ENCODE assay signal across 20 mouse cellular contexts in genomic region chr3:89175544-89175943, GRCm38 (mm10). TPM values are rescaled to one million over a fixed set of nuclear protein-coding genes. Genes with fewer than 3 reads are reported as not detected.
DNase-seq lines count a peak whose midpoint lies in the region; ATAC-seq and TF ChIP-seq lines count a peak whose summit lies in the region.
"Had no signal": no experiment of that assay in that cellular context is flagged by ENCODE, and none has a peak within 500 bp of the region (broad histone marks: within the 10 kb centered on the region; RNA-seq: fewer than 3 reads in every experiment).

No protein-coding gene starts in this region.

- H3K4me2 ChIP-seq in heart, embryonic 12.5 days: no peak overlapping the region
- H3K4me2 ChIP-seq in hindbrain, embryonic 13.5 days: no peak overlapping the region
- no peak overlapping the region for H3K4me2 ChIP-seq in hindbrain, postnatal 0 days (ENCODE audit: low read depth, low read length)

- 86% methylated on average over 10 of the region's 10 CpGs for WGBS in heart, embryonic 12.5 days
- 92% methylated on average over 10 of the region's 10 CpGs for WGBS in hindbrain, embryonic 13.5 days
- 92% methylated on average over 10 of the region's 10 CpGs for WGBS in hindbrain, postnatal 0 days

- no peak for TF ChIP-seq CTCF in hindbrain, postnatal 0 days (IDR thresholded peaks at IDR 0.05; ENCODE audit: low read depth)

- H3K4me3 ChIP-seq in heart, embryonic 12.5 days: no peak overlapping the region
- H3K4me3 ChIP-seq in hindbrain, embryonic 13.5 days: no peak overlapping the region
- H3K4me3 ChIP-seq in hindbrain, postnatal 0 days (ENCODE audit: low read length): no peak overlapping the region

- no peak for ATAC-seq in heart, embryonic 12.5 days (ENCODE audit: insufficient number of reproducible peaks, low FRiP score)
- ATAC-seq in hindbrain, embryonic 13.5 days (ENCODE audit: low FRiP score): no peak
- no peak for ATAC-seq in hindbrain, postnatal 0 days
- ATAC-seq: activated CD4-positive, CD25-positive, alpha-beta regulatory T cell, adult 4 months; CD4-positive, CD25-positive, alpha-beta regulatory T cell, adult 4 months; Patski had no signal

- no peaks in the 10 kb centered on the region for H3K27me3 ChIP-seq in heart, embryonic 12.5 days (replicated peaks)
- no peaks in the 10 kb centered on the region for H3K27me3 ChIP-seq in hindbrain, embryonic 13.5 days
- no peaks in the 10 kb centered on the region for H3K27me3 ChIP-seq in hindbrain, postnatal 0 days (ENCODE audit: insufficient read depth, low read length)
- H3K27me3 ChIP-seq: CH12.LX, Patski had no signal

- peak; percentile 17 for DNase-seq in cerebellum, adult 9-11 months
- no peak for DNase-seq in cerebellum, adult 9-10 months
- peak; percentile 87 for DNase-seq in heart, adult 11 months
- DNase-seq in hindbrain, postnatal 0 days (ENCODE audit: low spot score): no peak
- DNase-seq: adrenal gland, adult 2 months; adrenal gland, adult 8-10 months; adrenal gland, postnatal 10 days; adrenal gland, postnatal 14 days; adrenal gland, postnatal 25 days; adrenal gland, postnatal 36 days; B cell, adult 2 months; cerebellum, adult 11 months; cerebellum, adult 18-20 months had no signal

- peaks cover 75% of the 10 kb centered on the region for H3K36me3 ChIP-seq in heart, embryonic 12.5 days
- peaks cover 75% of the 10 kb centered on the region for H3K36me3 ChIP-seq in hindbrain, embryonic 13.5 days
- peaks cover 56% of the 10 kb centered on the region for H3K36me3 ChIP-seq in hindbrain, postnatal 0 days (ENCODE audit: insufficient read depth, low read length)

- no peak overlapping the region for H3K9ac ChIP-seq in heart, embryonic 12.5 days
- H3K9ac ChIP-seq in hindbrain, embryonic 13.5 days: 0 out of 2 replicates have a peak overlapping the region, but pooled peaks have one; percentile 8
- no peak overlapping the region for H3K9ac ChIP-seq in hindbrain, postnatal 0 days (replicated peaks; ENCODE audit: low read length)

- no peak overlapping the region for H3K27ac ChIP-seq in heart, embryonic 12.5 days (ENCODE audit: poor library complexity, severe bottlenecking)
- no peak overlapping the region for H3K27ac ChIP-seq in hindbrain, embryonic 13.5 days
- H3K27ac ChIP-seq in hindbrain, postnatal 0 days: no peak overlapping the region

- H3K4me1 ChIP-seq in heart, embryonic 12.5 days (replicated peaks): peaks cover 12% of the 10 kb centered on the region
- H3K4me1 ChIP-seq in hindbrain, embryonic 13.5 days (replicated peaks): peaks cover 18% of the 10 kb centered on the region
- peaks cover 9% of the 10 kb centered on the region for H3K4me1 ChIP-seq in hindbrain, postnatal 0 days (ENCODE audit: insufficient read depth, low read length)

- H3K9me3 ChIP-seq in heart, embryonic 12.5 days (replicated peaks): no peaks in the 10 kb centered on the region
- H3K9me3 ChIP-seq in hindbrain, embryonic 13.5 days: no peaks in the 10 kb centered on the region
- no peaks in the 10 kb centered on the region for H3K9me3 ChIP-seq in hindbrain, postnatal 0 days (ENCODE audit: low read length)
- H3K9me3 ChIP-seq: G1E had no signal

RNA-seq across cellular contexts. Expression of gene Scamp3, which starts 1.7 kb away (rescaled TPM):
- 88.8 and 92.5 TPM in 2 replicates for polyA plus RNA-seq in heart, embryonic 12.5 days (2016; fragmentation: Nextera tagmentation; extraction: Ambion mirVana)
- 127 and 130 TPM in 2 replicates for polyA plus RNA-seq in hindbrain, embryonic 13.5 days (2015; fragmentation: Nextera tagmentation; extraction: Ambion mirVana)
- total RNA-seq in hindbrain, postnatal 0 days (2014; rRNA removed): 60.4 and 77.5 TPM in 2 replicates
- 139 and 143 TPM in 2 replicates for polyA plus RNA-seq in hindbrain, postnatal 0 days (2015; fragmentation: Nextera tagmentation; extraction: Ambion mirVana)

RNA-seq across cellular contexts. Expression of gene Fam189b, which starts 7.4 kb away (rescaled TPM):
- polyA plus RNA-seq in heart, embryonic 12.5 days (2016; fragmentation: Nextera tagmentation; extraction: Ambion mirVana): 15.4 and 15.6 TPM in 2 replicates
- polyA plus RNA-seq in hindbrain, embryonic 13.5 days (2015; fragmentation: Nextera tagmentation; extraction: Ambion mirVana): 29.9 and 30.0 TPM in 2 replicates
- 15.2 and 19.7 TPM in 2 replicates for total RNA-seq in hindbrain, postnatal 0 days (2014; rRNA removed)
- polyA plus RNA-seq in hindbrain, postnatal 0 days (2015; fragmentation: Nextera tagmentation; extraction: Ambion mirVana): 29.1 and 29.2 TPM in 2 replicates

RNA-seq across cellular contexts. Expression of gene Clk2, which starts 10.9 kb away (rescaled TPM):
- 24.6 and 24.8 TPM in 2 replicates for polyA plus RNA-seq in heart, embryonic 12.5 days (2016; fragmentation: Nextera tagmentation; extraction: Ambion mirVana)
- polyA plus RNA-seq in hindbrain, embryonic 13.5 days (2015; fragmentation: Nextera tagmentation; extraction: Ambion mirVana): 23.5 and 24.5 TPM in 2 replicates
- total RNA-seq in hindbrain, postnatal 0 days (2014; rRNA removed): 36.3 and 43.1 TPM in 2 replicates
- 13.3 and 13.7 TPM in 2 replicates for polyA plus RNA-seq in hindbrain, postnatal 0 days (2015; fragmentation: Nextera tagmentation; extraction: Ambion mirVana)

RNA-seq across cellular contexts. Expression of gene Hcn3, which starts 15.5 kb away (rescaled TPM):
- polyA plus RNA-seq in heart, embryonic 12.5 days (2016; fragmentation: Nextera tagmentation; extraction: Ambion mirVana): 0.45 and 0.65 TPM in 2 replicates
- 33.5 and 35.1 TPM in 2 replicates for polyA plus RNA-seq in hindbrain, embryonic 13.5 days (2015; fragmentation: Nextera tagmentation; extraction: Ambion mirVana)
- 83.8 and 85.7 TPM in 2 replicates for total RNA-seq in hindbrain, postnatal 0 days (2014; rRNA removed)
- polyA plus RNA-seq in hindbrain, postnatal 0 days (2015; fragmentation: Nextera tagmentation; extraction: Ambion mirVana): 33.5 and 38.1 TPM in 2 replicates

RNA-seq across cellular contexts. Expression of gene Gba, which starts 27.2 kb away (rescaled TPM):
- 37.1 and 38.0 TPM in 2 replicates for polyA plus RNA-seq in heart, embryonic 12.5 days (2016; fragmentation: Nextera tagmentation; extraction: Ambion mirVana)
- polyA plus RNA-seq in hindbrain, embryonic 13.5 days (2015; fragmentation: Nextera tagmentation; extraction: Ambion mirVana): 47.9 TPM in 2 replicates
- 62.5 and 77.4 TPM in 2 replicates for total RNA-seq in hindbrain, postnatal 0 days (2014; rRNA removed)
- polyA plus RNA-seq in hindbrain, postnatal 0 days (2015; fragmentation: Nextera tagmentation; extraction: Ambion mirVana): 45.8 and 46.8 TPM in 2 replicates

Comparison
In these comparisons a context has a peak if more than half of its experiments do, and no peak if none do; other contexts are left out.
1. DNase-seq: peak in cerebellum, adult 9-11 months (single experiment) and heart, adult 11 months (single experiment); none in cerebellum, adult 9-10 months (single experiment) and hindbrain, postnatal 0 days (single experiment).